Comparison of ENCODE assay signal across 21 mouse cellular contexts in genomic region chr16:10629361-10629760, GRCm38 (mm10).
DNase-seq lines count a peak whose midpoint lies in the region; ATAC-seq and TF ChIP-seq lines count a peak whose summit lies in the region.
"Had no signal": no experiment of that assay in that cellular context is flagged by ENCODE, and none has a peak within 500 bp of the region (broad histone marks: within the 10 kb centered on the region; RNA-seq: fewer than 3 reads in every experiment).

No protein-coding gene starts in this region.

- H3K4me2 ChIP-seq in heart, embryonic 11.5 days: no peak overlapping the region
- no peak overlapping the region for H3K4me2 ChIP-seq in kidney, embryonic 15.5 days
- no peak overlapping the region for H3K4me2 ChIP-seq in stomach, embryonic 14.5 days (replicated peaks; ENCODE audit: low read depth, low read length)
- H3K4me2 ChIP-seq: forebrain, embryonic 13.5 days; hindbrain, embryonic 12.5 days had no signal

- no peak for TF ChIP-seq POLR2A in MEL (IDR thresholded peaks at IDR 0.05; ENCODE audit: control insufficient read depth in 1 of 2, insufficient read depth in 1 of 2, low read depth in 1 of 2, low read length in 2 of 2, poor library complexity in 1 of 2)

- H3K79me2 ChIP-seq in MEL (ENCODE audit: control insufficient read depth, insufficient read depth, low read length, poor library complexity): no peaks in the 10 kb centered on the region

- peak overlapping the region; percentile 35; the same call in 1 of the 2 replicates for H3K27ac ChIP-seq in heart, embryonic 11.5 days (ENCODE audit: low read depth, low read length)
- peak overlapping the region; percentile 18; the same call in 1 of the 2 replicates for H3K27ac ChIP-seq in kidney, embryonic 15.5 days
- no peak overlapping the region for H3K27ac ChIP-seq in MEL (ENCODE audit: control insufficient read depth, low read depth, low read length)
- H3K27ac ChIP-seq in stomach, embryonic 14.5 days (ENCODE audit: low read length): peak overlapping the region; percentile 55; the same call in 1 of the 2 replicates
- H3K27ac ChIP-seq: forebrain, embryonic 13.5 days; hindbrain, embryonic 12.5 days; layer of hippocampus, adult 2 months had no signal

- no peaks in the 10 kb centered on the region for H3K9me3 ChIP-seq in heart, embryonic 11.5 days (replicated peaks; ENCODE audit: control insufficient read depth, low read length)
- H3K9me3 ChIP-seq in kidney, embryonic 15.5 days (replicated peaks): no peaks in the 10 kb centered on the region
- H3K9me3 ChIP-seq in MEL (replicated peaks; ENCODE audit: insufficient read depth, low read length): no peaks in the 10 kb centered on the region
- H3K9me3 ChIP-seq in stomach, embryonic 14.5 days (ENCODE audit: control insufficient read depth, low read depth, low read length): no peaks in the 10 kb centered on the region
- H3K9me3 ChIP-seq: forebrain, embryonic 13.5 days; hindbrain, embryonic 12.5 days had no signal

- WGBS in heart, embryonic 11.5 days (ENCODE audit: insufficient replicate concordance): 42% methylated on average over 3 of the region's 3 CpGs
- 83% methylated on average over 3 of the region's 3 CpGs for WGBS in kidney, embryonic 15.5 days
- 52% methylated on average over 3 of the region's 3 CpGs for WGBS in stomach, embryonic 14.5 days

- no peak overlapping the region for H3K4me3 ChIP-seq in heart, embryonic 11.5 days (ENCODE audit: low read depth, low read length)
- H3K4me3 ChIP-seq in kidney, embryonic 15.5 days (replicated peaks): no peak overlapping the region
- H3K4me3 ChIP-seq in MEL (ENCODE audit: control insufficient read depth in 1 of 2, insufficient read depth in 1 of 2, low read depth in 2 of 2, low read length in 2 of 2): no peak overlapping the region
- no peak overlapping the region for H3K4me3 ChIP-seq in stomach, embryonic 14.5 days (ENCODE audit: low read depth, low read length)
- H3K4me3 ChIP-seq: forebrain, embryonic 13.5 days; hindbrain, embryonic 12.5 days; layer of hippocampus, adult 2 months; myocyte had no signal

- 0 out of 2 replicates have a peak overlapping the region, but pooled peaks have one; percentile 28 for H3K9ac ChIP-seq in heart, embryonic 11.5 days (ENCODE audit: low read depth, low read length)
- no peak overlapping the region for H3K9ac ChIP-seq in kidney, embryonic 15.5 days
- no peak overlapping the region for H3K9ac ChIP-seq in MEL (ENCODE audit: control insufficient read depth, low read depth, low read length, poor library complexity, severe bottlenecking)
- no peak overlapping the region for H3K9ac ChIP-seq in stomach, embryonic 14.5 days (replicated peaks; ENCODE audit: low read depth, low read length)
- H3K9ac ChIP-seq: forebrain, embryonic 13.5 days; hindbrain, embryonic 12.5 days had no signal

- TF ChIP-seq RAD21 in MEL (IDR thresholded peaks at IDR 0.05; ENCODE audit: low read depth, low read length): no peak

- intact Hi-C loops in heart, postnatal 14 days (cut with DNase I): no loop called here

- peaks cover 11% of the 10 kb centered on the region for H3K4me1 ChIP-seq in heart, embryonic 11.5 days (ENCODE audit: control insufficient read depth, insufficient read depth, low read length)
- H3K4me1 ChIP-seq in kidney, embryonic 15.5 days: peaks cover 5% of the 10 kb centered on the region; the same call in 1 of the 2 replicates
- H3K4me1 ChIP-seq in MEL (ENCODE audit: control insufficient read depth in 1 of 2, insufficient read depth in 2 of 2, low read length in 2 of 2): peaks cover 0 to 8% of the 10 kb centered on the region in 2 experiments; a peak in 1 of 4 replicates
- H3K4me1 ChIP-seq in stomach, embryonic 14.5 days (ENCODE audit: control insufficient read depth, insufficient read depth, low read length): peaks cover 8% of the 10 kb centered on the region
- H3K4me1 ChIP-seq: forebrain, embryonic 13.5 days; hindbrain, embryonic 12.5 days had no signal

- peaks cover 2% of the 10 kb centered on the region; the same call in 1 of the 2 replicates for H3K36me3 ChIP-seq in heart, embryonic 11.5 days (ENCODE audit: control insufficient read depth, insufficient read depth, low read length)
- H3K36me3 ChIP-seq in kidney, embryonic 15.5 days: peaks cover 17% of the 10 kb centered on the region
- H3K36me3 ChIP-seq in MEL (ENCODE audit: control insufficient read depth in 1 of 2, insufficient read depth in 2 of 2, low read length in 2 of 2): peaks cover 1 to 13% of the 10 kb centered on the region in 2 experiments; a peak in 3 of 4 replicates
- no peaks in the 10 kb centered on the region; the same call in 1 of the 2 replicates for H3K36me3 ChIP-seq in stomach, embryonic 14.5 days (ENCODE audit: control insufficient read depth, insufficient read depth, low read length)

- no peak for TF ChIP-seq EP300 in MEL (IDR thresholded peaks at IDR 0.05; ENCODE audit: low read depth in 1 of 2, low read length in 2 of 2)

- no peak for TF ChIP-seq CTCF in MEL (IDR thresholded peaks at IDR 0.05 in 2 of 3, conservative IDR thresholded peaks at IDR 0.05 in 1 of 3; ENCODE audit: control insufficient read depth in 1 of 3, insufficient read depth in 1 of 3, low read depth in 2 of 3, low read length in 3 of 3, poor library complexity in 1 of 3, severe bottlenecking in 1 of 3)

- no peaks in the 10 kb centered on the region for H3K27me3 ChIP-seq in heart, embryonic 11.5 days (ENCODE audit: control insufficient read depth, insufficient read depth, low read length)
- H3K27me3 ChIP-seq in kidney, embryonic 15.5 days: no peaks in the 10 kb centered on the region
- H3K27me3 ChIP-seq in MEL (ENCODE audit: control insufficient read depth in 1 of 2, insufficient read depth in 2 of 2, low read length in 2 of 2): no peaks in the 10 kb centered on the region
- no peaks in the 10 kb centered on the region for H3K27me3 ChIP-seq in stomach, embryonic 14.5 days (ENCODE audit: control insufficient read depth, insufficient read depth, low read length)
- H3K27me3 ChIP-seq: forebrain, embryonic 13.5 days; hindbrain, embryonic 12.5 days; Patski had no signal

- 0 out of 2 replicates have a peak, but pooled peaks have one; percentile 7 for ATAC-seq in heart, embryonic 11.5 days (replicated peaks; ENCODE audit: insufficient number of reproducible peaks, low FRiP score, low TSS enrichment)
- no peak for ATAC-seq in kidney, embryonic 15.5 days (replicated peaks; ENCODE audit: low FRiP score)
- ATAC-seq in stomach, embryonic 14.5 days (ENCODE audit: insufficient number of reproducible peaks, insufficient read depth, low FRiP score, low read depth): no peak; the same call in 1 of the 2 replicates
- ATAC-seq in erythroid progenitor cell, adult 5-6 weeks (replicated peaks; ENCODE audit: low FRiP score, poor library complexity, severe bottlenecking): no peak
- ATAC-seq: activated CD4-positive, CD25-positive, alpha-beta regulatory T cell, adult 4 months; forebrain, embryonic 13.5 days; Patski had no signal

- no peak for DNase-seq in heart, postnatal 14 days
- DNase-seq in kidney, postnatal 25 days: no peak
- DNase-seq in MEL (ENCODE audit: low read depth, low spot score): no peak
- no peak for DNase-seq in right cerebral cortex, postnatal 14 days
- DNase-seq: adrenal gland, postnatal 10 days; cerebellum, adult 9-10 months; gastrocnemius, postnatal 10 days; kidney, postnatal 10 days; layer of hippocampus, postnatal 36 days; liver; midbrain, embryonic 14.5 days had no signal

TF ChIP-seq in MEL, 35 proteins besides CTCF, POLR2A, EP300 and RAD21:
- TF ChIP-seq JUND (IDR thresholded peaks at IDR 0.05; ENCODE audit: low read depth, low read length): no peak
- TF ChIP-seq GATA1 (IDR thresholded peaks at IDR 0.05; ENCODE audit: low read depth, low read length): peak; percentile 32; the same call in 1 of the 2 replicates
